Mouse (Mus musculus): ENCODE data around the gene Olfr739.

Olfr739 gene

DNA sequence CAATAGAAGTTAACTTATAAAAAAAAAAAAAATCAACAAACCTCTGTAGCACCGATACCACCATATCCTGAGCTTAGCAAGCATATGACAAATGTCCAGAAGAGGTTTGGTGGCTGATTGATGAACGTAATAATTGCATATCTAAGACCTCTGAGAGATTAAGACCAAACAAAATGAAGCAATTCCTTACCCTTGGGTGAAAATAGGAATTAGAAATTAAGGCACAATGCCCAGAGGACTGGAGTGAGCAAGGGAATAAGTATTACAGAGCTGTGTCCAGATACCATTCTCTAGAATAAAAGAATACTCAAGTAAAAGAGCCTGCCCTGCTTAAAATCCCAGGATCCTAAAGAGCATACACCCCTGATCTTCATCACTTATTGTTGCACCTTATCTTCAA, at the start of gene Olfr739:
TSS of gene Olfr739 (plus strand) at position 301 of the 400 bp plus-strand sequence.
- DNase-seq (ENCODE audit: low spot score), result no peak

DNA sequence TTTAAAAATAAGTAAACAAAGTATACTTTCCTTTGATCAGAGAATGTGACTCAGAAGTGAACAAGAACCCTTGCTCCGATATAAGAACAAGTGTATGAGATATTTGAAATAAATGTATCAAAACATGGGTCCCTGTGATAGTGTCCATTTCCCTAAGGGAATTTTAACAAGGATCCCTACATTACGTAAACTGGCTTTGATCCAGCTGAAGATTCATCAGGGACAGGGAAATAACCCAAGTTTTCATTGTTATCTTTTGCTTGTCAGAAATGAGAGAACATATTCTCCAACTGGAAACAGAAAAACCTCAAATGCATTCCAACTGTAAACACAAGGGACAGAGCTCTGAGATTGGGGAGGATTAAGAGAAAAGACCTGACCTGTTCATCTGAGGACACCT, 37.6 kb upstream of the Olfr739 start, which contains the start of gene Olfr736:
TSS of gene Olfr736 (plus strand) at position 301 of the 400 bp plus-strand sequence.
- DNase-seq (ENCODE audit: low spot score), result no peak

GRCm38 (mm10) chr14:50407268-50407667, 11.2 kb upstream of the Olfr739 start, which contains the start of gene Olfr738:
Olfr738 (plus strand) TSS chr14:50407568.
- DNase-seq (ENCODE audit: low spot score), result no peak

DNA sequence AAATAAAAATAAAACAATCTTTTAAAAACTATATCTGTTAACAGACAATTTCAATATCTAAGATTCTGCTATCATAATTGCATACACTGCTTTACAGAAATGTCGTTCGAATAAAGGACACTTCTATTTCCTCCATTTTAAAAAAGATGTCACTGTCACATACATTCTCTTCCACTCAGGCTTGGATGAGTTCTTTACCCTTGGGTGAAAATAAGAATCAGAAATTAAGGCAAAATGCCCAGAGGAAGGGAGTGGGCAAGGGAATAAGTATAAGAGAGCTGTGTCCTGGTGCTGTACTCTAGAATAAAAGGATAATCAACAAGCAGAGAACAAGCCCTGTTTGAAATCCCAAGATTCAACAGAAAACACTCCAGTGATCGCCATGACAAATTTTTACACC, 26.8 kb downstream of the Olfr739 start, which contains the start of gene Olfr740:
TSS of gene Olfr740 (plus strand) at position 301 of the 400 bp plus-strand sequence.
- DNase-seq (ENCODE audit: low spot score), result no peak

GRCm38 (mm10) chr14:50472438-50472837, 54.0 kb downstream of the Olfr739 start, which contains the start of gene Olfr741:
Olfr741 (plus strand) TSS chr14:50472738.
- DNase-seq (ENCODE audit: low spot score), result no peak

Data from urinary bladder, postnatal 10 days (tissue).